Mouse (Mus musculus): Measurements from ENCODE around the gene Tnfrsf22.
A peak's percentile ranks its signal among the peaks of the same experiment; 100 is the strongest.
"Not testable (repeated sequence)": the region's sequence is repeated elsewhere in the genome, so short reads cannot be mapped to it uniquely, and the experiment has no call there.

Tnfrsf22 gene

DNA sequence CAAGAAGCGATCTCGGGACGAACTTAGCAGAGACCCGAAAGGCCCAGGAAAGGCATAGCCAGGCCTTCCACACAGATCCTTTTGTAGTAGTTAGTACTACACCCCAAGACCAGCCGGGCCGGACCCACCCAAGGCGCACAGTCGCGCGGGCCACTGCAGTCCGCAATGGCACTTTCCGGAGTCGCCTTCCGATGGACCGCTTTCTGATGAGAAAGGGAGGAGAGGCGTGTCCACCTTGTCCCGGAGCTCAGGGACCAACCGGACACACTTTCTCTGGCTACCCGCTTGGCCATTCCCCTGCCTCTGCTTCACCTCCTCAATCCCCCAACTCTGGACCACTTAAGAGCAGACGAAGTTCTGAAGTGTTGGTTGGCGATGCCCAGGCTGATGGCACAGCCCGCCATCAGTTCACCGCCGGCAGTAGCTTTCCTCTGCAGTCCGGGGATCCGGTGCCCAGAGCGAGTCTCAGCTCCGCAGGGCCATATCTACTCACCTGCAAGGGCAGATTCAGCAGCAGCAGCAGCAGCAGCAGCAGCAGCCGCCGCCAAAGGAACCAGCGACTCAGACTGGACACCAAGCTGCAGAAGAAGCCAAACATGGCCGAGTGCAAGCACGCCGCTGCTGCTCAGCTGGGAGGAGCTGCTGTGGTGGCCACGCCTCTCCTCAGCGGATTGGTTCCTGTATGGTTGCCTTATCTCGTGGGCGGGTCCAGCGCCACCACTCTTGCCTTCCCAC is at the start of gene Tnfrsf22:
Gene Tnfrsf22, minus strand, starts transcription at position 628 of the 735 bp plus-strand sequence.
- peak; percentile 87 for DNase-seq (ENCODE audit: low spot score)

DNA sequence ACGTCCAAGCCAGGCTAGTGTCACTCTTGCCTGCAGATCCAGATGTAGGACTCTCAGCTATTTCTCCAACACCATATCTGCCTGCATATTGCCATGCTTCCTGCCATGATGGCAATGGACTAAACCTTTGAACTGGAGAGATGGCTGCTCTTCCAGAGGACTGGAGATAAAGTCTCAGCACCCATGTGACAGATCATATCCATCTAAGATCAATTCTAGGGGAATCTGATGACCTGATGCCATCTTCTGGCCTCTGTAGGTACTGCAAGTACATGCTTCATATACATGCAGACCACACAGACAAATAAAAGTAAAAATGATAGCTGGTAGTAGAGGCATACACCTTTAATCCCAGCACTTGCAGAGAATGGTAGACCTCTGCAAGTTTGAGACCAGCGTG is 46.7 kb upstream of the Tnfrsf22 start:
- peak; percentile 42 for DNase-seq (ENCODE audit: low spot score)

DNA sequence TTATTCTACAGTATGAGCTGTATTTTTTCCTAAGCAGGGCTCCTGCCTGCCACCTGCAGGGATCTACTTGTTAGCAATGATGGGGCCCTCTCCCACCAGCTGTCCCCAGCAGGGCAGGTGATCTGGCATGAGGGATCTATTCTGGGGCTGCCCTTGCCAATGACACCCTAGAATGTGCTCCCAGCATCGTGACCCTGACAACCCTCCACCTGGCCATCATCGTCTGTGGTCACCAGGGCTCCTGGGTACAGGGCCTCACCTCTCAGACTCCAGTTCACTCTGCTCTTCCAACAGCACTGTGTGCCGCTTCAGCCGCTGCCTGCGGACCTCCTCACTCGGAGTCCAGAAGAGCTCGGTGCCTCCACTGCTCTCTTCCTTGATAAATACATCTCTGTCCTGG is 45.1 kb upstream of the Tnfrsf22 start:
- no peak for DNase-seq (ENCODE audit: low spot score)

DNA sequence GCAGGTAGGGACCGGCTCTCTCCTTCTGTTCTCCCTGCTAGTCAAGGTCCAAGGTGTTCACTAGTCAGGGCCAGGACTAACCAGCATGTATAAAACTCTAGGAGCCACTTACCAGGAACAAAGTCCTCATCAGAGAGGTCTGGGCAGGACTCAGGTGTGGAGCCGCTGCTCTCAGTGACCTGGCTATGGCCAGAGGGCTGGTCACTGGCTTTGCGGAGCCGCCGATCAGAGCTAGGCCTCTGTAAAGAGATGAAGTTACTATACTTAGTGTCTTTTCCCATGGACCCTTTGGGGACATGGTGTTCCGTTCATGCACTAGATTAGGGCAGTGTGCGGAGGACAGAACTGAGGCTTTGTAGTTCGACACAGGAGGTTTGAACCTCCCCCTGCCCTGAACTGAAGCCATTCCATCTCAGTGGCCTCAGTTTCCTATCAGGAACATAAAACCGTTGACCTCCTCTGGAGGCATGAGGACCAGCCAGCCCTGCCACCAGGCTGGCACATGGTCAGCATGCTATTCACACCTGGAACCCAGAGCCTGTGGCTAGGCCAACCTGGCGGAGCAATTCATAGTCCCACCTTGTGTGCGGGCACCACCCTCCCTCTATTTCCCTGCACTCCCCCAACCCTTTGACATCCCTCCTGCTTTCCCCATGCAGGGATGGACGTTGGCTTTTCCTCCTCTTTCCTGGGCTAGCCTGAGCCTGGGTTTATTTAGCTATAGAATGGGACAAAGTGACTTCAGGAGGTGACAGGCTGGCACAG is 43.5 kb upstream of the Tnfrsf22 start:
- DNase-seq (ENCODE audit: low spot score) = no peak

DNA sequence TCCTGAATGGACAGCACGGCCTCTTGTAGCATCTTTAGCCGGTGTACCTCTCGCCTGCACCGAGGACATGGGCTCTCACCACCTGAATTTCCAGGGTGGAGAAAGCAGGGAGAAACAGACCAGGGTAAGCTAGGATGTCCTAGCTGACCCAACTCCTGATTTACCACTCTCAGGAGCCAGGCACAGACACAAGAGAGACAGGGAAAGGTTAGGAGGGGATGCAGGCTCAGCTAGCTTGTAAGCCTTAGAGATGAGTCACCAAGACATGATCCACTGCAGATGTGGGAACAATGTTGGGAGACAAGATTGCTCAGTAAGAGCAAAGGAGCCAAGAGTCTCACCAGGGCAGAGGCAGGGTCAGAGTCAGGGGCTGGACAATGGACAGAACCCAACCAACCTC is 42.4 kb upstream of the Tnfrsf22 start:
- DNase-seq (ENCODE audit: low spot score) = no peak

DNA sequence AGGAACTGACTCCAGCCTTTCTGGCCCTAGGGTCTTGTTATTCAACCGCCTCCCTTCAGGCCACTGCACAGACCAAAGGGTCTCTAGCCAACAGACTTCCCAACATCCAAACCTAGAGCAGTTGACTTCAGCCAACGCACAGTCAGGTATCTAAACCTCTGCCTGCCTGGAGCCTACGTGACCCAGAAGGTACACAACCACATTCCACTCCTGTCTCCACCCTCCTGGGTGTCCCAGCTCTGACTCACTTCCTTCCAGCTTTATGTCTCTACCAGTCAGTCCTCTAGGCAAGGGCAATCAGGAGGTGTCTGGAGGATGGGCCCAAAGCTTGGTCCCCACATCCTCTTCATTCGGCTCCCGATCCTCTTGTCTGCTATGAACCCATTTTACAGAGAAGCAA is 41.7 kb upstream of the Tnfrsf22 start:
- no peak for DNase-seq (ENCODE audit: low spot score)

DNA sequence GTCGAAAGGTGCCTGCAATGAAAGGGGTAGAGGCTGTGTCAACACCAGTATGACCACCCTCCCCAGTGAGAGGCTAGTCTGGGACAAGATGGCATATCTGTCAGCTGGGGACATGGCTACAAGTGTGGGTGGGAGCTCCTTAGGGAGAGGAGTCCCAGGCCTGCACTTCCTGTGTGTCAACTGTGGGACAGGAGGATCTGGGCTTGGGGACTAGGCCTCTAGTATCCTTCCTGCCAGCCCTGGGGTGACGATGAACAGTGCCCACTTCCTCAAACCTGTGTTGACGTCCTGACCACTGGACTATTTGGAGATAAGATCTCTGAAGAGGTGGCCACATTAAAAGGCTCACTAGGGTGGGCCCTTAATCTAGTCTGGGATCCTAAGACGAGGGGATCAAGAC is 40.5 kb upstream of the Tnfrsf22 start:
- DNase-seq (ENCODE audit: low spot score) = no peak

DNA sequence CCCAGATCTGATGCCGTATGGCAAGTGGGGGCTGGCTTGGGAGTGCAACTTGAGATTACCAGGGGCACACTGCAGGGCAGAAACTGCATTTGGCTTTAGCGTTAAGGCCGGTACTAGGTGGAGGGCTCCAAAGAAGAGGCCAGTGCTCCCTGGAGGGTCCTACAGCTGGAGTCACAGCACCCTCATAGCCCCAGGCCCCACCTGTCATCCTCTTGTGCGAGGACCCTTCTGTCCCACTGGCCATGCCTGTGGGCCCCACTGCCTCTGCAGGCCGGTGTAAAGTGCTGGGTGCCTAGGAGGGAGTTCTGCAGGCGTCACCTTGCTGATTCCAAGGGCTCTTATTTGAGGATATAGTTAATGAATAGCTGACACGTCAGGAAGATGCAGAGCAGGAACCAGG is 40.0 kb upstream of the Tnfrsf22 start:
- DNase-seq (ENCODE audit: low spot score) = no peak

DNA sequence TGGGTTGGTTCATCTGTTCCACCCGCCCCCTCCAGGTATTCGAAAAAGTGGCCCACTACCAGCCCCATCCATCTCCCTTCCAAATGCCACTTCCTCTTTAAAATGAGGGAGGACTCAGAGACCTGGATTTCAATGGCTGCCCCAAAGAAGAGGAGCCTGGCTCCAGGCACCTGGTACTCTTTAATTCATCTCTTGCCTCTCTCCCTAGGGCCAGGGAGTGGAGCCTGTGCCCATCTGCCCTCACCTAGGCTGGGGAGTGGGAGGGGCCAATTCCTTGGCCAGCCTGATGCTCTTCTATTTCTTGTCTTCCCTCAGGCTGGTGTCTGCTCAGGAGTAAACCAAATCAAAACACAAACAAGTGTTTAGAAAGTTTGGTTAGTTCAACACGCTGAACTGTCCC is 37.2 kb upstream of the Tnfrsf22 start:
- DNase-seq (ENCODE audit: low spot score) = not testable (repeated sequence)

DNA sequence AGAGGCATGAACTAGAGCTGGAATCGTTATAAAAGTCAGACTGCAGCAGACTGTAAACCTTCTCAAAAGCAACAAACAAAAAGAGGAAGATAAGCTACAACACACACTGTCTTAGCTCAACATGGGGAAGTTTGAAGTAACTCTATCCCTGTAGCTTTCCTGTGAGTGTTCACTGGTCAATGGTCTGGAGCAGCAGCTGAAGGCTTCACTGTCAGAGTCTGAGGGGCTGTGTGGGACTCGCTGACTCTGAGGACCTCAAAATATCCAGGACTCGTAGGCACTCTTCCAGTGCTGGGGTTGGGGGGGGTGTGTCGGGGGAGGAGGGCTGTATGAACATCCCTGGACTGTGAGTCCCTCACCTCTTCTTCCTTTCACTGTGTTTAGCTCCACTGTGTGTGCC is 36.7 kb upstream of the Tnfrsf22 start:
- DNase-seq (ENCODE audit: low spot score) = not testable (repeated sequence)

DNA sequence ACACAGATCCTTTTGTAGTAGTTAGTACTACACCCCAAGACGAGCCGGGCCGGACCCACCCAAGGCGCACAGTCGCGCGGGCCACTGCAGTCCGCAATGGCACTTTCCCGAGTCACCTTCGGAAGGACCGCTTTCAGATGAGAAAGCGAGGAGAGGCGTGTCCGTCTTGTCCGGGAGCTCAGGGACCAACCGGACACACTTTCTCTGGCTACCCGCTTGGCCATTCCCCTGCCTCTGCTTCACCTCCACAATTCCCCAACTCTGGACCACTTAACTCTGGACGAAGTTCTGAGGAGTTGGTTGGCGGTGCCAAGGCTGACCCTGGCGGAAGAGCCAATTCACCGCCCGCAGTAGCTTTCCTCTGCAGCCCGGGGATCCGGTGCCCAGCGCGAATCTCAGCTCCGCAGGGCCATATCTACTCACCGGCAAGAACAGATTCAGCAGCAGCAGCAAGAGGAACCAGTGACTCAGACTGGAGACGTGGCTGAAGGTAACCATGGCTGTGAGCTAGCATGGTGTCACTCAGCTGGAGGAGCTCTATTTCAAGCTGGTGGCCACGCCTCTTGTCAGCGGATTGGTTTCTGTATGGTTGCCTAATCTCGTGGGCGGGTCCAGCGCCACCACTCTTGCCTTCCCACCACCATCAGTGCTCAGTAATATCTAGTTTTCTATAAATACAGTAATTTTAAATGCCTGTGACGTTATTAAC is 36.1 kb upstream of the Tnfrsf22 start, which contains the start of gene Tnfrsf23:
Gene Tnfrsf23, minus strand, starts transcription at position 514 of the 709 bp plus-strand sequence.
- peak; percentile 87 for DNase-seq (ENCODE audit: low spot score)

DNA sequence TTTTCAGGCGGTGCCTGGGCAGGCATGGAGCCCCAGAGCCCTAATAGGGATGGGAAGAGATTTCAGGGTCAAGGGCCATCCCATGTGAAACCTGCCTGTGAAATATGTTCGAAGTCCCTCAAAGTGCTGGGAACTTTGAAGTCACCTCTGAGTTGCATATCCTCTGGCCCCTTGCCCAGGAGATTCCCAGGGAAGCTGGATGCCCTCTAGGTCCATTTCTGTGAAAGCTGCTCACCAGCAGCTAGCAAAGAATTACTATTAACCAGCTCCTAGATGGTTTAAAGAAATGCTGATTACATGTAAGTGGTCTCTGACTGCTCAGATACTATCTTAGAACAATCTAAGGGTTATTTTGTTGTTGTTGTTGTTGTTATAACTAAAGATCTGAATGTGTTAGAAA is 35.1 kb upstream of the Tnfrsf22 start:
- DNase-seq (ENCODE audit: low spot score) = not testable (repeated sequence)

DNA sequence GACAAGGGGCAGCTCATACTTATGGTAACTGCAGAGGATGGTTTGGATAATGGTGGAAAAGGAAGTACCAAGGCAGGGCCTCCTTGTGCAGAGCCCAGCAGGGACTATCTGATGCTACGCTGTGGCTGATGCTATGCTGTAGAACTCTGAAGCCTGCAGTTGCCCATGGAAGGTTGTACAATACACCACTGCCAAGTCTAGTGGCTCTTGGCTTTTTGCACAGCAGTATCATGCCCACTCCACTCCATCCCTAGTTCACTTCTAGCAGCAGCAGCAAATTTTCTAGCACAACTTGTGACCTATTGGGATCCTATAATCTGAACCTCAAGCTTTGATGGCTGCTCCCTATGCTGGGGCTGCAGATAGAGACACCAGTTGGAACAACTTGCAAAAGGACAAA is 32.1 kb upstream of the Tnfrsf22 start:
- no peak for DNase-seq (ENCODE audit: low spot score)

DNA sequence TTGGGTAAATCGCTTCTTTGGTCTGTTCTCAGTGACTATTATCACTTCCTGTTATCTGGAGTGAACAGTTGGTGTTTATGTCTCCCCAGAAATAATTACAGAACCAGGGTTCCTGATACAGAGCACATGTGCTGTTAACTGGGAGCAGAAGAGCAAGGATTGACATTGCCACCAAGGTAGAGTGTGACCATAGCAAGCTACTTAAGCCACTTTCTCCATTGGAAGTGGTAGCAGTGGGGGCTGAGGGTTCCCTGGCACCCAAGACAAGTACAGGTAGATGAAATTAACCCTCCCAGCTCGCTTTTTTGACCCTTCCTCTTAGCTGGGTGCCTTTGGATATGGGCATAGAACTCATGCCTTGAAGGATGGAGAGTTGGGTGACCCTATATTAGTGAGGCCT is 31.4 kb upstream of the Tnfrsf22 start:
- not testable (repeated sequence) for DNase-seq (ENCODE audit: low spot score)

DNA sequence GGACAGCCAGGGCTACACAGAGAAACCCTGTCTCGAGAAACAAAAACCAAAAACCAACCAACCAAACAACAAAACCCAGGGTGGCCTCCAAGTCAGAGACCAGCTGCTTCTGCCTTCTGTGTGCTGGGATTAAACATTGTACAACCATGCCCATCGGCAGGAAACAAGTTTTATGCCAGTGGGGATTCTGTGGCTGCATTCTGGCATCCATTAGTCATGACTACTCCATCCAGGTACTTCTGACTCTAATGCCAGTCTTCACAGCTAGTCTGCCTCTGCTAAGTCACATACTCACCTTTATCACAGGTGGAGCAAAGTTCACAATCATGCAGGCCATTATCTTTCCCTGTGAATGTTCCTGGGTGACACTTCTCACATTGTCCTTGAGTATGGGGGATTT is 30.2 kb upstream of the Tnfrsf22 start:
- not testable (repeated sequence) for DNase-seq (ENCODE audit: low spot score)

DNA sequence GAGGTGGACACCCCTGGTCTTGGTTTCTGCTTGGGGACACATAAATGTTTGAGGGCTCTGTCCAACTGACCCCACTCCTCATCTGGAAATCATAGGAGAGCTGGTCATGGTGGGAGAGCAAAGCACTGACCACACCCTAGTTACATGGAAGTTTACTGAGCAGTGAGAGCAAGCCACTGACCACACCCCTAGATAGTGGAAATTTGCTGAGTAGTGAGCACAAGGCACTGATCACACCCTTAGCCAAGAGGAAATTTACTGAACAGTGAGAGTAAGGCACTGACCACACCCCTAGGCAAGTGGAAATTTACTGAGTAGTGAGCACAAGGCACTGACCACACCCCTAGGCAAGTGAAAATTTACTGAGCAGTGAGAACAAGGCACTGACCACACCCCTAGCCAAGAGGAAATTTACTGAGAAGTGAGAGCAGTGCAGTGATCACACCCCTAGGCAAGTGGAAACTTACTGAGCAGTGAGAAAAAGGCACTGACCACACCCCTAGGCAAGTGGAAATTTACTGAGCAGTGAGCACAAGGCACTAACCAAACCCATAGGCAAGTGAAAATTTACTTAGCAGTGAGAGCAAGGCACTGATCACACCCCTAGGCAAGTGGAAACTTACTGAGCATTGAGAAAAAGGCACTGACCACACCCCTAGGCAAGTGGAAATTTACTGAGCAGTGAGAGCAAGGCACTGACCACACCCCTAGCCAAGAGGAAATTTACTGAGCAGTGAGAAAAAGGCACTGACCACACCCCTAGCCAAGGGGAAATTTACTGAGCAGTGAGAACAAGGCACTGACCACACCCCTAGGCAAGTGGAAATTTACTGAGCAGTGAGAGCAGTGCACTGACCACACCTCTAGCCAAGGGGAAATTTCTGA is 17.2 kb upstream of the Tnfrsf22 start:
- no peak for DNase-seq (ENCODE audit: low spot score)

DNA sequence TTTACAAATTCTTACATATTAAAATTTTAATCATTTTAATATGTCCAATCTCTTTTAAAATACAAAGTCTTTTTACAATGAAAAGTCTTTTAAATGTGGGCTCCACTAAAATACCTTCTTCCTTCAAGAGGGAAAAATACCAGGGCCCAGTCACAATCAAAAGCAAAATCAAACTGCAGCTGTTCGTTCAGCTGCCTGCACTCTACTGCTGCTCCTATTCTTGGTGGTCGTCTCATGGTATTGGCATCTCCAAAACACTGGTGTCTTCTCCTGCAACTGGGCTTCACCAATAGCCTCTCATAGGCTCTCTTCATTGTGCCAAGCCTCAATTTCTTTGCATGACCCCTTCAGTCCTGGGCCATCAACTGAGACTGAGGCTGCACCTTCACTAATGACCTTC is 14.0 kb upstream of the Tnfrsf22 start:
- DNase-seq (ENCODE audit: low spot score) = no peak

DNA sequence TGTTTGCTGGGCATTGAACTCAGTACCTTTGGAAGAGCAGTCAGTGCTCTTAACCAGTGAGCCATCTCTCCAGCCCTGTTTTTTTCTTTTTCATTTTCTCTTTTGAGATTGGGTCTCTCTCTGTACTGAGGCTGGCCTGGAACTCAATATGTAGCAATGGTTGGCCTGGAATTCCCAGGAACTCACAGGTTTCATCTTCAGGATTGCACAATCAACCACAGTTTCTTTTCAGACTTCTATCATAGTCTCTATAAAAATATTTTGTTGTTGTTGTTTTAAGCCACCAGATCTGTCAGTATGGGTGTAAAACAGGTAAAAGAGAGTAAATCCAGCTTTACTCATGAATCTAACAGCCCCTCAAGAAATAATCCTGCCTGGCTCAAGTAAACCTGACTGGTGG is 11.3 kb upstream of the Tnfrsf22 start:
- DNase-seq (ENCODE audit: low spot score) = no peak

DNA sequence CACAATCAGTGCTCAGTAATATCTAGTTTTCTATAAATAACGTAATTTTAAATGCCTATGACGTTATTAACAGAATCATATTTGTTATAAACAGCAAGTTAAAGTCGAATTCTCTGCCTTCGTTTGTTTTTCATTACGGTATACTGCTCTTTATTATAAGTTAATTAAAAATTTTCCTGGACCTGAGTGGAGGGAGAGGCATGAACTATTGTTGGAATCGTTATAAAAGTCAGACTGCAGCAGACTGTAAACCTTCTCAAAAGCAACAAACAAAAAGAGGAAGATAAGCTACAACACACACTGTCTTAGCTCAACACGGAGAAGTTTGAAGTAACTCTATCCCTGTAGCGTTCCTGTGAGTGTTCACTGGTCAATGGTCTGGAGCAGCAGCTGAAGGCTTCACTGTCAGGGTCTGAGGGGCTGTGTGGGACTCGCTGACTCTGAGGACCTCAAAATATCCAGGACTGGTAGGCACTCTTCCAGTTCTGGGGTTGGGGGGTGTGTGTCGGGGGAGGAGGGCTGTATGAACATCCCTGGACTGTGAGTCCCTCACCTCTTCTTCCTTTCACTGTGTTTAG is 397 bp upstream of the Tnfrsf22 start:
- not testable (repeated sequence) for DNase-seq (ENCODE audit: low spot score)

DNA sequence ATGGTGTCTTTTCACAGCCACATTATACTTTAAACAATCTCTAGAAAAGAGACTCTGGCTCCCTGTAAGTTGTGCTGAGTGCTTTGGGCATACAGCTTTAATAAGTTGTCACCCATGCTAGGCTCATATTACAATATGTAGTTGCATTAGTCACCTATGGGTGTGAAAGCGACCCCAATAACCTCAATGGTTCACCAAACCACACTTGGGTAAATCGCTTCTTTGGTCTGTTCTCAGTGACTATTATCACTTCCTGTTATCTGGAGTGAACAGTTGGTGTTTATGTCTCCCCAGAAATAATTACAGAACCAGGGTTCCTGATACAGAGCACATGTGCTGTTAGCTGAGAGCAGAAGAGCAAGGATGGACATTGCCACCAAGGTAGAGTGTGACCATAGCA is 5.5 kb downstream of the Tnfrsf22 start:
- DNase-seq (ENCODE audit: low spot score) = not testable (repeated sequence)

DNA sequence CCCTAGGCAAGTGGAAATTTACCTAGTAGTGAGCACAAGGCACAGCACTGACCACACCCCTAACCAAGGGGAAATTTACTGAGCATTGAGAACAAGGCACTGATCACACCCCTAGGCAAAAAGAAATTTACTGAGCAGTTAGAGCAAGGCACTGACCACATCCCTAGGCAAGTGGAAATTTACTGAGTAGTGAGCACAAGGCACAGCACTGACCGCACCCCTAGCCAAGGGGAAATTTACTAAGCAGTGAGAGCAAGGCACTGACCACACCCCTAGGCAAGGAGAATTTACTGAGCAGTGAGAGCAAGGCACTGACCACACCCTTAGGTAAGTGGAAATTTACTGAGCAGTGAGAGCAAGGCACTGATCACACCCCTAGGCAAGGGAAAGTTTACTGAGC is 12.8 kb downstream of the Tnfrsf22 start:
- no peak for DNase-seq (ENCODE audit: low spot score)

All from lung, postnatal 25 days (tissue).